Mouse (Mus musculus) myocyte (in vitro differentiated cells): ENCODE results near the gene Fam189a1. TPM values are rescaled to one million over a fixed set of nuclear protein-coding genes. Genes with fewer than 3 reads are reported as not detected.

ENCODE experiments used
- H3K27me3 ChIP-seq: one replicate; pipeline ENCODE4 v1.6.1; 2011; ENCODE audit not compliant: control insufficient read depth, insufficient read depth, insufficient read length
- H3K36me3 ChIP-seq: one replicate; pipeline ENCODE4 v1.6.1; 2011; ENCODE audit not compliant: control insufficient read depth, insufficient read depth
- H3K4me2 ChIP-seq: one replicate; pipeline ENCODE4 v1.6.1; 2011; ENCODE audit warnings: low read depth, control low read depth
- H3K4me3 ChIP-seq: one replicate; pipeline ENCODE4 v1.5.1; 2011; ENCODE audit warnings: mild to moderate bottlenecking, control low read depth, moderate library complexity
- H3K79me2 ChIP-seq: one replicate; pipeline ENCODE4 v1.6.1; 2011; ENCODE audit not compliant: control insufficient read depth, insufficient read depth
- H3ac ChIP-seq: one replicate; pipeline ENCODE4 v1.6.1; 2011; ENCODE audit not compliant: control insufficient read depth, insufficient read length
- CEBPB ChIP-seq: IDR thresholded peaks from 2 replicates; pipeline ENCODE4 v1.6.1; 2011; ENCODE audit warnings: mild to moderate bottlenecking, moderate library complexity; ENCODE audit not compliant: poor library complexity, insufficient read depth, severe bottlenecking
- E2F4 ChIP-seq: IDR thresholded peaks from one replicate; pipeline ENCODE4 v1.6.1; 2011; ENCODE audit warnings: mild to moderate bottlenecking, control low read depth, moderate library complexity; ENCODE audit not compliant: insufficient read depth
- MAX ChIP-seq: IDR thresholded peaks from one replicate; pipeline ENCODE4 v1.6.1; 2011; ENCODE audit warnings: low read depth, mild to moderate bottlenecking, control low read depth
- MYOD1 ChIP-seq, 3 experiments: IDR thresholded peaks; one replicate each; pipeline ENCODE4 v1.6.1; 2011; ENCODE audit warnings: control low read depth in 2 of 3, low read depth in 2 of 3, mild to moderate bottlenecking in 2 of 3, moderate library complexity in 1 of 3; ENCODE audit not compliant: insufficient read length in 2 of 3, control insufficient read depth in 1 of 3
- MYOG ChIP-seq, 3 experiments: IDR thresholded peaks; one replicate each; pipeline ENCODE4 v1.6.1; 2011; ENCODE audit warnings: control low read depth in 2 of 3, low read depth in 2 of 3, mild to moderate bottlenecking in 2 of 3; ENCODE audit not compliant: insufficient read length in 2 of 3, control insufficient read depth in 1 of 3, insufficient read depth in 1 of 3
- POLR2A ChIP-seq: IDR thresholded peaks from one replicate; pipeline ENCODE4 v1.6.1; 2011; ENCODE audit warnings: low read depth, mild to moderate bottlenecking, control low read depth, moderate library complexity; ENCODE audit not compliant: insufficient read length
- POLR2AphosphoS2 ChIP-seq: IDR thresholded peaks from one replicate; pipeline ENCODE4 v1.6.1; 2011; ENCODE audit warnings: low read depth, control low read depth; ENCODE audit not compliant: insufficient read length
- REST ChIP-seq: IDR thresholded peaks from one replicate; pipeline ENCODE4 v1.6.1; 2011; ENCODE audit warnings: mild to moderate bottlenecking, control low read depth, moderate library complexity; ENCODE audit not compliant: insufficient read depth, insufficient read length
- SRF ChIP-seq: IDR thresholded peaks from one replicate; pipeline ENCODE4 v1.6.1; 2011; ENCODE audit warnings: low read depth; ENCODE audit not compliant: control insufficient read depth, insufficient read length
- TCF12 ChIP-seq: IDR thresholded peaks from one replicate; pipeline ENCODE4 v1.6.1; 2011; ENCODE audit warnings: mild to moderate bottlenecking, control low read depth; ENCODE audit not compliant: poor library complexity, insufficient read depth, severe bottlenecking
- TCF3 ChIP-seq: IDR thresholded peaks from one replicate; pipeline ENCODE4 v1.6.1; 2011; ENCODE audit warnings: low read depth, control low read depth; ENCODE audit not compliant: insufficient read length
- USF1 ChIP-seq: IDR thresholded peaks from one replicate; pipeline ENCODE4 v1.6.1; 2011; ENCODE audit warnings: low read depth, mild to moderate bottlenecking, control low read depth, moderate library complexity
- polyA plus RNA-seq: library from polyadenylated mRNA; unstranded; fragments of >200 nt; fragmentation: generic; extraction: Trizol; gene quantifications from one replicate; pipeline ENCODE4 v1.2.1, GENCODE M21; 2012; ENCODE audit warnings: missing spikeins

Gene Fam189a1
- polyA plus RNA-seq, 1 experiment, result 0.38 TPM

DNA sequence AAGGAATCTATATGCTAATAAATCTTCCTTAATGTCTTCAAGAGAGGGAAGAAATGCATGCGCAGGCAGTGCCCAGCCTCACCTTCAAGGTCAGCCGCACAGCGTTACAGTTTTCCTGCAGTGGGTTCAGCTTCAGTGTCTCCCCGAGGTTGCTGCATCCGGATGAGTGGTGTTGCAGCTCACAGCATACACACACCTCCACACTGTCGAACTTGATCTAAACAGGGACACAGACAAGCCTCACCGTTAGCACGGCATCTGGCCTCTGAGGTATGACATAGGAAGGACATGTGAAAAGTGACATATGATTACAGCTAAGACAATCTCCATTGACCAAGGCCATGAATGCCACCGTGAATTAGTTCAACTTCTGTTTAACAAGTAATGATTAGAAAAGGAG lies 336.7 kb downstream of the Fam189a1 start:
- H3K4me2 ChIP-seq, result no peak overlapping the region
- H3K27me3 ChIP-seq, result no peaks in the 10 kb centered on the region
- no peaks in the 10 kb centered on the region for H3K36me3 ChIP-seq
- TF ChIP-seq E2F4 (no peak), MAX (no peak), POLR2A (no peak), POLR2AphosphoS2 (no peak), USF1 (no peak), MYOD1 (IDR thresholded peaks at IDR 0.05; ENCODE audit: control insufficient read depth in 1 of 3, insufficient read length in 2 of 3, low read depth in 2 of 3) (no peak), MYOG (IDR thresholded peaks at IDR 0.05; ENCODE audit: control insufficient read depth in 1 of 3, insufficient read depth in 1 of 3, insufficient read length in 2 of 3, low read depth in 2 of 3) (no peak), CEBPB (no peak), REST (no peak), SRF (no peak), TCF12 (no peak), TCF3 (no peak)
- H3ac ChIP-seq, result no peak overlapping the region
- H3K79me2 ChIP-seq, result no peaks in the 10 kb centered on the region
- H3K4me3 ChIP-seq, result no peak overlapping the region

DNA sequence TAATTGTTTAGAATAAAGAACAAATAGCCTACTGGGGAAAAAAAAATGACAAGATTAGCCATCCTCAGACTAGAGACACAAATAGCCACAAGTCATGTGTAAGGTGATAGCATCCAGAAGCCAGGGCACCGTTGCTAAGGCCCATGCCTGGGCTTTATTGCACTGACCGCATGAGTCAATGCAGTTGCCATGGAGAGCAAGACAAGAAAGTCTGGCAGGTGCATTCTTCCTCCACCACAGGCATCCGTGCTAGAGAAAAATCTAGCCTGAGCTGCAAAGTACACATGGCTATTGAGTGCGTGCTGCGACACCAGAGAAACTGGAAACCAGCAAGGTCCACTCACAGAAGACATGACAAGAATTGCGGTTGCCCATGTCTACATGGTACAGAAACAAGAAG lies 347.5 kb downstream of the Fam189a1 start:
- Histone ChIP-seq H3K4me2 (no peak overlapping the region), H3K27me3 (no peaks in the 10 kb centered on the region), H3K36me3 (no peaks in the 10 kb centered on the region), H3K79me2 (no peaks in the 10 kb centered on the region), H3ac (no peak overlapping the region), H3K4me3 (no peak overlapping the region)
- TF ChIP-seq CEBPB (no peak), MYOD1 (IDR thresholded peaks at IDR 0.05; ENCODE audit: control insufficient read depth in 1 of 3, insufficient read length in 2 of 3, low read depth in 2 of 3) (no peak), TCF12 (no peak), MYOG (IDR thresholded peaks at IDR 0.05; ENCODE audit: control insufficient read depth in 1 of 3, insufficient read depth in 1 of 3, insufficient read length in 2 of 3, low read depth in 2 of 3) (no peak), E2F4 (no peak), MAX (no peak), REST (no peak)

DNA sequence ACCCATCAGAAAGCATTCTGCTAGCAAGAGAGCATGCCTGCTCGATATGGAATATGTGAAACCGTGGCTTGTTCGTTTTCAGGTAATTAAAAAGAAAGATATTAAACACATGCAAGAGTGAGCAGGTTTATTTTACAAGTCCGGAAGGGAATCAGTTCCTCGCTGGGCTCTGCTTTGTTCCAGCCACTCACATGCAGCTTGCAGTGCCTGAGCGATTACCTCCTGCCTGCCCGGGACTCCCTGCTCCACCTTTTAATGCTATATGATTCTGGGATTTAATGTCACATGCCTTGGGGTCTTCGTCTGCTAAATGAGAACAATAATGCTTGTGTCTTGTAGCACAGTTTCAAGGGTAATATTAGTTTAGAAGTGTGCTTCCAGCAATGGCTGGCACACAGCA lies 351.3 kb downstream of the Fam189a1 start:
- Histone ChIP-seq H3K4me2 (no peak overlapping the region), H3K27me3 (no peaks in the 10 kb centered on the region), H3ac (no peak overlapping the region), H3K4me3 (no peak overlapping the region), H3K36me3 (no peaks in the 10 kb centered on the region), H3K79me2 (no peaks in the 10 kb centered on the region)
- TF ChIP-seq MYOD1 (IDR thresholded peaks at IDR 0.05; ENCODE audit: control insufficient read depth in 1 of 3, insufficient read length in 2 of 3, low read depth in 2 of 3) (no peak), SRF (no peak), TCF3 (no peak), POLR2A (no peak), MAX (no peak), REST (no peak), CEBPB (no peak), MYOG (IDR thresholded peaks at IDR 0.05; ENCODE audit: control insufficient read depth in 1 of 3, insufficient read depth in 1 of 3, insufficient read length in 2 of 3, low read depth in 2 of 3) (no peak), USF1 (no peak), E2F4 (no peak), TCF12 (no peak), POLR2AphosphoS2 (no peak)

DNA sequence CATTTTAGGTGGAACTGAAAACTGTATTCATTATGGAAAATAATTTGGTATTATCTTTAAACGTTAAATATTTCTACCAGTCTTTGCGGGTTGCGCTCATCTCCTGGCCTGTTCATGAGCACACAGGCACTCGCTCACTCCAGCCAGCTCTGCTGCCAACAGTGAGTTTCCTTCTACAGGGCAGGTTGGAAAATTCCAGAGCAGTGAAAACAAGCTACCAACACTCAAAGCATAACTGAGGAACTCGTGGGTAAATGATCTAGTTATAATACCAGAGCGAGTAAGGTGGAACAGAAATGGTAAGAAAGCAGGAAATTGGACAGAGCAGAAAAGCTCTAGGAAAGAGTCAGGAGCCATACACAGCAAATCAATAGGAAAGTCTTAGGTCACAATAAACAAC lies 360.8 kb downstream of the Fam189a1 start:
- TF ChIP-seq E2F4, result no peak
- TF ChIP-seq POLR2AphosphoS2, result no peak
- no peak for TF ChIP-seq POLR2A
- no peak for TF ChIP-seq CEBPB
- no peak for TF ChIP-seq REST
- TF ChIP-seq MAX, result no peak
- no peak for TF ChIP-seq TCF12
- no peak for TF ChIP-seq MYOD1 (IDR thresholded peaks at IDR 0.05; ENCODE audit: control insufficient read depth in 1 of 3, insufficient read length in 2 of 3, low read depth in 2 of 3)
- TF ChIP-seq SRF, result no peak
- no peak for TF ChIP-seq USF1
- no peak for TF ChIP-seq TCF3
- no peak for TF ChIP-seq MYOG (IDR thresholded peaks at IDR 0.05; ENCODE audit: control insufficient read depth in 1 of 3, insufficient read depth in 1 of 3, insufficient read length in 2 of 3, low read depth in 2 of 3)
- no peak overlapping the region for H3K4me3 ChIP-seq
- no peaks in the 10 kb centered on the region for H3K79me2 ChIP-seq
- H3ac ChIP-seq, result no peak overlapping the region
- H3K36me3 ChIP-seq, result no peaks in the 10 kb centered on the region
- no peak overlapping the region for H3K4me2 ChIP-seq
- no peaks in the 10 kb centered on the region for H3K27me3 ChIP-seq

DNA sequence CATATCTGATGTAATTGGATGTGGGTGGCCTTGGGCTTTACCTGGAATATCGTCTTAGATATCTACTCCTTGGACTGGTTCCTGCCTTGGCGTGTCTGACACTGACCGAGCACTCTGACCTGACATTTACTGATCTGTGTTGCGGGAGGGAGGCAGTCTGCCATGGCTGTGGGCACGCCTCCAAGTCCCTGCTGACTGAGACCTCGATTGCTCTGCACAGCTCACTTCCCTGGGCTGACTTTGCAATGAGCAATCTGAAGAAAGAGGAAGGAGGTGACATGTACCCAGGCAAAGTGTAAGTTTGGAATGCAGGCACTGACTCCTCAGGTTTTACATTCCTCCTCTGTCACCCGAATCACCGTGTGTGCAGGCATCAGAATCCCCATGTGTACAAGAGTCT lies 364.3 kb downstream of the Fam189a1 start:
- H3K4me2 ChIP-seq, result peak overlapping the region; percentile 50

More for the DNA sequence above, 364.3 kb downstream of the Fam189a1 start:
- Histone ChIP-seq H3K27me3 (no peaks in the 10 kb centered on the region), H3K79me2 (no peaks in the 10 kb centered on the region), H3K4me3 (no peak overlapping the region), H3ac (no peak overlapping the region), H3K36me3 (no peaks in the 10 kb centered on the region)
- TF ChIP-seq USF1 (no peak), TCF12 (no peak), REST (no peak), E2F4 (no peak), MAX (no peak), SRF (no peak), MYOG (IDR thresholded peaks at IDR 0.05; ENCODE audit: control insufficient read depth in 1 of 3, insufficient read depth in 1 of 3, insufficient read length in 2 of 3, low read depth in 2 of 3) (no peak), CEBPB (no peak), POLR2A (no peak), TCF3 (no peak), POLR2AphosphoS2 (no peak), MYOD1 (IDR thresholded peaks at IDR 0.05; ENCODE audit: control insufficient read depth in 1 of 3, insufficient read length in 2 of 3, low read depth in 2 of 3) (no peak)
